Mouse (Mus musculus): ENCODE measurements at regions not wholly inside any gene's neighbourhood (a gene's known extent, or its start where the extent isn't known, plus 50 kb on each side); places are given as distances from the start of the nearest gene placed in this dataset.

GRCm38 (mm10) chr5:91822844-91823576, 139.9 kb downstream of the Rchy1 start:
- Histone ChIP-seq H3K36me3 (replicated peaks; ENCODE audit: control insufficient read depth, insufficient read depth, low read depth, low read length) (no peaks in the 10 kb centered on the region), H3K4me3 (ENCODE audit: low read depth, low read length) (no peak overlapping the region), H3K27me3 (ENCODE audit: control insufficient read depth, insufficient read depth, low read length) (no peaks in the 10 kb centered on the region), H3K9me3 (replicated peaks; ENCODE audit: control insufficient read depth, low read length) (no peaks in the 10 kb centered on the region), H3K4me1 (ENCODE audit: control insufficient read depth, insufficient read depth, low read length) (no peaks in the 10 kb centered on the region), H3K27ac (replicated peaks; ENCODE audit: low read depth, low read length) (no peak overlapping the region), H3K9ac (replicated peaks; ENCODE audit: low read length) (no peak overlapping the region), H3K4me2 (ENCODE audit: low read depth, low read length) (no peak overlapping the region)
- ATAC-seq (replicated peaks; ENCODE audit: insufficient number of reproducible peaks, low FRiP score, low TSS enrichment, low read depth), result no peak
- WGBS, result 78% methylated on average over 9 of the region's 9 CpGs
- DNase-seq (ENCODE audit: low spot score), result no peak

GRCm38 (mm10) chr5:91818800-91819199, 144.1 kb downstream of the Rchy1 start:
- no peaks in the 10 kb centered on the region for H3K9me3 ChIP-seq (replicated peaks; ENCODE audit: control insufficient read depth, low read length)
- ATAC-seq (replicated peaks; ENCODE audit: insufficient number of reproducible peaks, low FRiP score, low TSS enrichment, low read depth) (no peak), DNase-seq (ENCODE audit: low spot score) (no peak)
- H3K27me3 ChIP-seq (ENCODE audit: control insufficient read depth, insufficient read depth, low read length), result no peaks in the 10 kb centered on the region
- no peak overlapping the region for H3K4me2 ChIP-seq (ENCODE audit: low read depth, low read length)
- WGBS, result 52% methylated on average over 12 of the region's 12 CpGs
- no peak overlapping the region for H3K27ac ChIP-seq (replicated peaks; ENCODE audit: low read depth, low read length)
- no peak overlapping the region for H3K4me3 ChIP-seq (ENCODE audit: low read depth, low read length)
- H3K4me1 ChIP-seq (ENCODE audit: control insufficient read depth, insufficient read depth, low read length), result no peaks in the 10 kb centered on the region
- no peak overlapping the region for H3K9ac ChIP-seq (replicated peaks; ENCODE audit: low read length)
- no peaks in the 10 kb centered on the region for H3K36me3 ChIP-seq (replicated peaks; ENCODE audit: control insufficient read depth, insufficient read depth, low read depth, low read length)

- Histone ChIP-seq H3K36me3 (replicated peaks; ENCODE audit: control insufficient read depth, insufficient read depth, low read depth, low read length) (no peaks in the 10 kb centered on the region), H3K27ac (replicated peaks; ENCODE audit: low read depth, low read length) (no peak overlapping the region), H3K27me3 (ENCODE audit: control insufficient read depth, insufficient read depth, low read length) (no peaks in the 10 kb centered on the region), H3K9me3 (replicated peaks; ENCODE audit: control insufficient read depth, low read length) (no peaks in the 10 kb centered on the region), H3K9ac (replicated peaks; ENCODE audit: low read length) (no peak overlapping the region), H3K4me3 (ENCODE audit: low read depth, low read length) (no peak overlapping the region), H3K4me1 (ENCODE audit: control insufficient read depth, insufficient read depth, low read length) (no peaks in the 10 kb centered on the region), H3K4me2 (ENCODE audit: low read depth, low read length) (no peak overlapping the region)
- 83% methylated on average over 11 of the region's 11 CpGs for WGBS
- DNase-seq (ENCODE audit: low spot score) (no peak), ATAC-seq (replicated peaks; ENCODE audit: insufficient number of reproducible peaks, low FRiP score, low TSS enrichment, low read depth) (no peak)
Measured at GRCm38 (mm10) chr5:91818195-91818594, 144.7 kb downstream of the Rchy1 start.

- Histone ChIP-seq H3K4me1 (ENCODE audit: control insufficient read depth, insufficient read depth, low read length) (no peaks in the 10 kb centered on the region), H3K27ac (replicated peaks; ENCODE audit: low read depth, low read length) (no peak overlapping the region), H3K9ac (replicated peaks; ENCODE audit: low read length) (no peak overlapping the region), H3K27me3 (ENCODE audit: control insufficient read depth, insufficient read depth, low read length) (no peaks in the 10 kb centered on the region), H3K4me2 (ENCODE audit: low read depth, low read length) (no peak overlapping the region), H3K4me3 (ENCODE audit: low read depth, low read length) (no peak overlapping the region), H3K36me3 (replicated peaks; ENCODE audit: control insufficient read depth, insufficient read depth, low read depth, low read length) (no peaks in the 10 kb centered on the region), H3K9me3 (replicated peaks; ENCODE audit: control insufficient read depth, low read length) (no peaks in the 10 kb centered on the region)
- ATAC-seq (replicated peaks; ENCODE audit: insufficient number of reproducible peaks, low FRiP score, low TSS enrichment, low read depth), result no peak
- DNase-seq (ENCODE audit: low spot score), result no peak
- WGBS, result 80% methylated on average over 3 of the region's 3 CpGs
Measured at GRCm38 (mm10) chr5:91816376-91816950, 146.4 kb downstream of the Rchy1 start.

- Histone ChIP-seq H3K4me1 (ENCODE audit: control insufficient read depth, insufficient read depth, low read length) (no peaks in the 10 kb centered on the region), H3K9me3 (replicated peaks; ENCODE audit: control insufficient read depth, low read length) (no peaks in the 10 kb centered on the region), H3K9ac (replicated peaks; ENCODE audit: low read length) (no peak overlapping the region; the same call in 1 of the 2 replicates), H3K27me3 (ENCODE audit: control insufficient read depth, insufficient read depth, low read length) (no peaks in the 10 kb centered on the region), H3K4me2 (ENCODE audit: low read depth, low read length) (no peak overlapping the region), H3K4me3 (ENCODE audit: low read depth, low read length) (no peak overlapping the region), H3K36me3 (replicated peaks; ENCODE audit: control insufficient read depth, insufficient read depth, low read depth, low read length) (no peaks in the 10 kb centered on the region), H3K27ac (replicated peaks; ENCODE audit: low read depth, low read length) (no peak overlapping the region)
- no peak for ATAC-seq (replicated peaks; ENCODE audit: insufficient number of reproducible peaks, low FRiP score, low TSS enrichment, low read depth)
- 54% methylated on average over 6 of the region's 6 CpGs for WGBS
- DNase-seq (ENCODE audit: low spot score), result peak; percentile 41
Measured at GRCm38 (mm10) chr5:91814956-91815355, 147.9 kb downstream of the Rchy1 start.

- Histone ChIP-seq H3K36me3 (replicated peaks; ENCODE audit: control insufficient read depth, insufficient read depth, low read depth, low read length) (no peaks in the 10 kb centered on the region), H3K4me1 (ENCODE audit: control insufficient read depth, insufficient read depth, low read length) (no peaks in the 10 kb centered on the region), H3K9me3 (replicated peaks; ENCODE audit: control insufficient read depth, low read length) (no peaks in the 10 kb centered on the region), H3K27ac (replicated peaks; ENCODE audit: low read depth, low read length) (no peak overlapping the region), H3K9ac (replicated peaks; ENCODE audit: low read length) (no peak overlapping the region), H3K27me3 (ENCODE audit: control insufficient read depth, insufficient read depth, low read length) (no peaks in the 10 kb centered on the region), H3K4me3 (ENCODE audit: low read depth, low read length) (no peak overlapping the region), H3K4me2 (ENCODE audit: low read depth, low read length) (no peak overlapping the region)
- WGBS, result 71% methylated on average over 4 of the region's 4 CpGs
- DNase-seq (ENCODE audit: low spot score) (no peak), ATAC-seq (replicated peaks; ENCODE audit: insufficient number of reproducible peaks, low FRiP score, low TSS enrichment, low read depth) (no peak)
Measured at GRCm38 (mm10) chr5:91814417-91814762, 148.5 kb downstream of the Rchy1 start.

GRCm38 (mm10) chr5:91813547-91814416, 149.1 kb downstream of the Rchy1 start:
- WGBS, result 85% methylated on average over 5 of the region's 5 CpGs
- no peak for DNase-seq (ENCODE audit: low spot score)
- no peaks in the 10 kb centered on the region for H3K9me3 ChIP-seq (replicated peaks; ENCODE audit: control insufficient read depth, low read length)

More at GRCm38 (mm10) chr5:91813547-91814416, 149.1 kb downstream of the Rchy1 start:
- no peak overlapping the region for H3K9ac ChIP-seq (replicated peaks; ENCODE audit: low read length)
- no peak overlapping the region for H3K27ac ChIP-seq (replicated peaks; ENCODE audit: low read depth, low read length)
- no peaks in the 10 kb centered on the region for H3K36me3 ChIP-seq (replicated peaks; ENCODE audit: control insufficient read depth, insufficient read depth, low read depth, low read length)
- H3K4me3 ChIP-seq (ENCODE audit: low read depth, low read length), result no peak overlapping the region
- no peaks in the 10 kb centered on the region for H3K4me1 ChIP-seq (ENCODE audit: control insufficient read depth, insufficient read depth, low read length)
- no peak for ATAC-seq (replicated peaks; ENCODE audit: insufficient number of reproducible peaks, low FRiP score, low TSS enrichment, low read depth)
- no peaks in the 10 kb centered on the region for H3K27me3 ChIP-seq (ENCODE audit: control insufficient read depth, insufficient read depth, low read length)
- no peak overlapping the region for H3K4me2 ChIP-seq (ENCODE audit: low read depth, low read length)

Data from embryonic facial prominence, embryonic 11.5 days (tissue).